Mouse (Mus musculus) bone marrow, adult 2 months (tissue): Measurements from ENCODE around the gene Abcf2. TPM values are rescaled to one million over a fixed set of nuclear protein-coding genes. Genes with fewer than 3 reads are reported as not detected.
A peak's percentile ranks its signal among the peaks of the same experiment; 100 is the strongest.

Source experiments
- H3K27ac ChIP-seq: fragments of 200-500 bp; 2 replicates; pipeline ENCODE4 v1.5.1; 2012; ENCODE audit warnings: low read depth, mild to moderate bottlenecking, control low read depth, inconsistent platforms, low read length; ENCODE audit not compliant: control insufficient read depth, poor library complexity, insufficient read depth
- H3K4me1 ChIP-seq: fragments of 200-500 bp; 2 replicates; pipeline ENCODE4 v1.6.1; 2011; ENCODE audit warnings: low read length; ENCODE audit not compliant: control insufficient read depth, insufficient read depth
- H3K4me3 ChIP-seq: fragments of 200-500 bp; replicated peaks from 2 replicates; pipeline ENCODE3; 2011; ENCODE audit warnings: mild to moderate bottlenecking, low read depth, low read length, control low read depth; ENCODE audit not compliant: control insufficient read depth
- CTCF ChIP-seq: fragments of 200-500 bp; IDR thresholded peaks from 2 replicates; pipeline ENCODE4 v1.5.1; 2011; ENCODE audit warnings: low read length, control low read depth; ENCODE audit not compliant: control insufficient read depth, insufficient read depth
- POLR2A ChIP-seq: fragments of 200-500 bp; IDR thresholded peaks from 2 replicates; pipeline ENCODE4 v1.6.1; 2011; ENCODE audit warnings: low read depth, mild to moderate bottlenecking, control low read depth, low read length, borderline replicate concordance; ENCODE audit not compliant: control insufficient read depth
- WGBS: fragments of 180-500 bp; shearing (Covaris S2); methylation state at CpG from one replicate; pipeline ENCODE4 v1.1.7; 2018; 5-methylcytosine and 5-hydroxymethylcytosine counted together
- polyA plus RNA-seq: library from polyadenylated mRNA; stranded (reverse); fragments of >200 nt; gene quantifications from 2 replicates; pipeline ENCODE4 v1.2.4, GENCODE M21; 2011; ENCODE audit warnings: low replicate concordance; ENCODE audit not compliant: missing spikeins, insufficient read depth, insufficient read length

Abcf2 gene
- polyA plus RNA-seq, 1 experiment, result 29.1 TPM

DNA sequence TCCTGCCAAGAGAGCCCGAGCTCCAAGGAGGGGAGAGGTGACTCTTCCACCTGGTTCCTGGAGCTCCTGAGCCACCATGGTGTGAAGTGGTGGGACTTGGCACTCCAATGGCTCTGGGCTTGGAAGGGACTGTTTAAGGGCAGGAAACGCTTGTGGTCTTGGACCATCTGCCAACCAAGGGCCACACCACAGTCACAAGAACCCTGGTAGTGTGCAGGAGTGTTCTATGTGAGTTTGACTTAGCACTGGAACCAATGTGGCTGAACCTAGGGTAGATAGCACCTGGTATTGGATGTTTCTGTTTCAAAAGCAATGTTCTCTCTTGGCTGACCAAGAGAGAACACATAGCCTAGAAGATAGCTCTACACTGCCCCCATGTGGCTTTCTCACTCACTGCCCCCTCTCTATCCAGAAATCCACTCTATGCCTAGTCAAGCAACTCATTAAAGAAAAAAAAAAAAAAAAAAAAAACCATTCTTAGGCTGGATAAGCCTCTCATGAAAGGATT, 20.0 kb upstream of the Abcf2 start:
- H3K4me3 ChIP-seq, result no peak overlapping the region
- TF ChIP-seq CTCF (0 out of 2 replicates have a peak, but pooled peaks have one; percentile 9), POLR2A (no peak)
- WGBS, result 7% methylated on average over 2 of the region's 2 CpGs
- no peaks in the 10 kb centered on the region; the same call in 1 of the 2 replicates for H3K4me1 ChIP-seq
- H3K27ac ChIP-seq, result no peak overlapping the region

DNA sequence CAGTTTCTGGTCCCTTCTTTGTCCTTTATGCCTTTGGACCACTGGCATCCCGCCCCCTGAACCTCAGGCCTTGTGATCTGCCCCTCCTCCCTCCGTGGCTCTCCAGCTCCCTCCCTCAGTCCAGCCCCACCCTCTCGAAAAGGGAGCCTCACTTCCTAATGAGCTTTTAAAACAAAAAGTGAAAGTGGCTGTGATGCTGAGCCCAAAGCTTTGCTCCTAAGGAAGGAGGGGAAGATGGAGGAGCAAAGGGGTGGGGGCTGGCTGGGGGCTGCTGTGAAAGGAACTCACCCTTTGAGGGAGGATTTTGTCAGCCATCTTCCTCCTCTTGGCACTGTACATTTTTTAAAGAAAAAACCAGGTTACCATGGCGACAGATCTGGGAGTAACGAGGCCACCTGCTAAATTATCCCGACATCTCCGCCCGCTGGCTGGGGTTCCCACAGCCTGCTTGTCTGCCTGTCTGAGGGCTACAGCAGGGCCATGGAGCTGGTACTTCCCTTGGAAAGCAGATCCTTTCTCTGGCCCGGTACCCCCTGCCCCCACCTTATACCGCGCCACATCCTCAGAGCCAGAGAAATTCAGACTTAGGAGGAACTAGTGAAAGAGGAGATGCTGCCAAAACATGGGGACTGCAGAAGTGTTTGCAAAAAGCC, 19.4 kb upstream of the Abcf2 start:
- Histone ChIP-seq H3K4me3 (peak overlapping the region; percentile 52), H3K27ac (no peak overlapping the region), H3K4me1 (no peaks in the 10 kb centered on the region; the same call in 1 of the 2 replicates)
- WGBS, result 4% methylated on average over 11 of the region's 11 CpGs
- TF ChIP-seq POLR2A, result no peak
- no peak for TF ChIP-seq CTCF

DNA sequence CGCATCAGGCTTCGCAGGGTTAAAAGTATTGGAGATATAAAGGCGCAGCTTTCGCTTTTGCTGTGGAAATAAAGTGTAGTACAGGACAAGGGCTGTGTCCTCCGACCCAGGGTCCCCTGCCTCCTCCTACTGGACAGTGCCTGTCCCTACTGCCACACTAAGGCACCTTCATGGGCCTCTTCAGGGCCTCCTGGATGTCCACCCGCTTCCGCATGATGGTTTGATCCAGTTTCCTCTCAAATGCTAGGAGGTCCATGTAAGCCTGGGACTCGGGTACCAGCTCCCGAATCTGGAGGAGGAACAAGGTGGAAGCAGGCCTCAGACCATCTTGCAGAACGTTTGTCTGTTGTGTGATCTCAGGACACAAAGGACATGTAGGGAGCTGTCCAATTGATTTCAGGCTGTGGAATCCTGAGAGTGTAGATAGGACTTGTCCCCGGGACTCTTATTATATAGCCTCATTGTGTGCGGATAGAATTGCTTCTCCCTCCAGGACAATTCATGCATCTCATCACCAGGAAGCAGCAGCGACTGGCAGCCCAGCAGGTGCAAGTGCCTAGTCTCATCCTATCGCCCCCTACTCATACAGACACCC, 18.6 kb upstream of the Abcf2 start:
- H3K4me1 ChIP-seq, result no peaks in the 10 kb centered on the region; the same call in 1 of the 2 replicates

DNA sequence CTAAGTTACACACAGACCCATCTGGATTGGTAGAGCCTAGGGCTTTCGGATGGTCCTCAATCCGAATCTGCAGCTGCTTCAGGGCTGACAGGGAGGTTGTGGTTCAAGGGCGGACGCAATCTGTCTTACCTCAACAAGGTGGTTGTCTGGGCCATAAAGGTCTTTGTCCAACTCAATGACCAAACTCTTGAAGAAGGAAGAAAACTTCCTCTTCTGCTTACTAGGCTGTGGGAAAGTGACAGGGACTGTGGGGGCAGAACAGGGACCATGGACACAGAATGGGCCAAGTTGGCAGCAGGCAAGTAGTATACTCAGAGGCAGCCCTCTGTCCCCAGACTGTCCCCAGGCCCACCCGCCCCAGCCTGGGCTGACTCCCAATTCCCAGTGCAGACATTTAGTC, 18.0 kb upstream of the Abcf2 start:
- 81% methylated on average over 5 of the region's 5 CpGs for WGBS
- no peaks in the 10 kb centered on the region; the same call in 1 of the 2 replicates for H3K4me1 ChIP-seq

More for the DNA sequence above, 18.6 kb upstream of the Abcf2 start:
- no peak overlapping the region for H3K27ac ChIP-seq
- 76% methylated on average over 14 of the region's 14 CpGs for WGBS
- H3K4me3 ChIP-seq, result no peak overlapping the region
- TF ChIP-seq CTCF (no peak), POLR2A (no peak)

DNA sequence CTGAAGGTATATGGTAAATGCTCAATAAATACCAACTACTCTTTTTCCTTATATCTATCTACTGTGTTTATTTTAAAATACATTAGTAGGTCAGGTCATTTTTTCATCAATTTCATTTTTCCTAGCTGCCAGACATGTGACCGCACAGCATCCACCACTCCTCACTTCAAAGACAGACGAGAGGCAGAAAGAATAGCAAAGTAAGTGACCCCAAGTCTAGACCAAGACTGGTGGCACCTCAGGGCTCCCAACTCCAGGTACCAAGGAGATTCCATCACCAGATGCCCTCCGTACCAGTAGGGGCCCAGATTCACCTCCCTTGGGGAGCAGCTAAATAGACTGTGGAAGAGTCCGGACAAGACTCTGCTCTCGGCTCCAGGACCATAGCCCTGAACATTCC, 17.1 kb upstream of the Abcf2 start:
- TF ChIP-seq POLR2A (no peak), CTCF (no peak)
- Histone ChIP-seq H3K4me3 (no peak overlapping the region), H3K27ac (no peak overlapping the region), H3K4me1 (no peaks in the 10 kb centered on the region; the same call in 1 of the 2 replicates)
- WGBS, result 82% methylated on average over 5 of the region's 5 CpGs

More for the DNA sequence above, 18.0 kb upstream of the Abcf2 start:
- no peak overlapping the region for H3K4me3 ChIP-seq
- TF ChIP-seq POLR2A, result no peak
- no peak for TF ChIP-seq CTCF
- H3K27ac ChIP-seq, result no peak overlapping the region

DNA sequence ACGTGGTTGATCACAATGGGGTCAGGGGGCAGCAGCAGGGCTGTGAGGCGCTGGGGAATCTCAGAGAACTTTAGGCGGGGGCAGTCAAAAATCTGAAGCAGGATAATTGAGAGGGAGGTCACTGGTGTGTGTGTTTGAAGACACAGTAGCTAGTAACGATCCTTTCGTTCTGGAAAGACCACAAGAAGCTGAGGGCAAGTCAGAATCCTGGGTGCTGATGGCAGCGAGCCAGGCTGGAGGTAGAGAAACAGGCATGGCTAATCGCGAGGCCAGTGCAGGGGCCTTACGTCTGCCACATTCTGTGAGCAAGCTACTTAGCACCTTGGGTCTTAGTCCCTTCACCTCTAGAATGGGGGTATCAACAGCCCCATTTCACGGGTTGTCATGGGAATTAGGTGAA, 16.7 kb upstream of the Abcf2 start:
- no peak overlapping the region for H3K4me3 ChIP-seq
- no peak overlapping the region for H3K27ac ChIP-seq
- TF ChIP-seq POLR2A (no peak), CTCF (no peak)
- 85% methylated on average over 10 of the region's 10 CpGs for WGBS
- no peaks in the 10 kb centered on the region; the same call in 1 of the 2 replicates for H3K4me1 ChIP-seq

DNA sequence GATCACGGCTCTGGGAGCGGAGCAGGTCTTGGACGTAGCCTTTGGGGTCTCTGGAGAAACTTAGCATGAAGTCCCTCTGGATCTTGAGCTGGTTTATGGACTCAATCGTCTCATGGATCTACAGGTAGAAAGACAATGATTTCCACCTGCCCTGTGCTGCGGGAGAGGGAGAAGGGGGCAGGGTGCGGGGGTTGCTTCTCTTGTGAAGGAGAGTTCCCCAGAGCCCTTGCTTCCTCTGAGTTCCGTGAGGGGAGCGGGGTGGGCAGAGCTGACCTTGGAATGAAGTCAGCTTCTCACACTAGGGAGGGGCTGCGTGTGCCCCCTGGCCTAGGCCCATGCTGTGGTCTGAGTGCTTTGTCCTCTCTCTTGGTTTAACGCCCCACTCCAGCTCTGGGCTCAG, 16.0 kb upstream of the Abcf2 start:
- no peak overlapping the region for H3K4me3 ChIP-seq
- H3K27ac ChIP-seq, result no peak overlapping the region
- 79% methylated on average over 10 of the region's 10 CpGs for WGBS
- TF ChIP-seq CTCF, result no peak
- TF ChIP-seq POLR2A, result no peak
- H3K4me1 ChIP-seq, result peaks cover 2% of the 10 kb centered on the region; the same call in 1 of the 2 replicates

DNA sequence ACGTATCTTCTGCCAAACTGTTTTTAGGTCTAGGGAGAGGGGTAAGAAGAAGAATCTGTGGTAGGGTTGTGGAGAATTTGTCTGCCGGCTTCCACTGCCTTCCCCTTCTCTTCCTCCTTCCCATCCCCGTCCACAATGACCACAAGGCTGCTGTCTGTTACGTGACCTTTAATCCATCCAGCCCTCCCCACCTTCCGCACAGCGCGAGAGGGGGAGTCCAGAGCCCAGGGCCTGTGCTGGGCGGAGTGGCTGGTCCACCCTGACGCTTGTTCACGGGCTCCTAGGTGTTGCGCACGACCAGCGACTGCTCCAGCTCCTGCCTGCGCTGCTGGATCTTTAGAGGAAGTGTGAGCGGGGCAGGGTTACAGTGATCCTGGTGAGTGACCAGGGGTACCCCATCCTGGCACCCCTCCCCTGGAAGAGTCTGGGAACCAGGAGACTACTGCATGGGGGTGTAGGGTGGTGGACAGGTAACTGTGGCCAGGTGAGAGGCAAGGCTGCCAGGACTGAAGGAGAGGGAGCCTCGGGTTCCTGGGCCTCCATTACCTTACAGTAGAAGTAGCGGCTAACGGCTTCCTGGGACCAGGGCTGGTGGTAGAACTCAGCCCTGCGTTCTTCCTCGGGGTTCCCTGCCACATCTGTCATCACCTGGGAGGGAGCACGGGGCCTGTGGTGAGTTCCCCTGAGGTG, 15.3 kb upstream of the Abcf2 start:
- 18% methylated on average over 21 of the region's 21 CpGs for WGBS
- H3K4me1 ChIP-seq, result peaks cover 6% of the 10 kb centered on the region
- no peak; the same call in 1 of the 2 replicates for TF ChIP-seq POLR2A
- TF ChIP-seq CTCF, result no peak
- H3K4me3 ChIP-seq, result peak overlapping the region; percentile 4
- peak overlapping the region; percentile 71; the same call in 1 of the 2 replicates for H3K27ac ChIP-seq
